Mouse (Mus musculus): ENCODE data around the gene Dgkh.

GRCm38 (mm10) chr14:78566431-78566830 is 166.1 kb downstream of the Dgkh start:
- TF ChIP-seq POLR2A (IDR thresholded peaks at IDR 0.05; ENCODE audit: control insufficient read depth, low read depth, low read length), result no peak
- no peak for TF ChIP-seq CTCF (IDR thresholded peaks at IDR 0.05; ENCODE audit: control insufficient read depth, insufficient read depth, insufficient replicate concordance, low read depth, low read length)
